Mouse (Mus musculus) thymus, postnatal 36 days (tissue): ENCODE measurements around the gene Mns1.
A peak's percentile ranks its signal among the peaks of the same experiment; 100 is the strongest.
"Not testable (repeated sequence)": the region's sequence is repeated elsewhere in the genome, so short reads cannot be mapped to it uniquely, and the experiment has no call there.

Experiments
- DNase-seq, 2 experiments: peaks; one replicate each; pipeline ENCODE4 v3.0.0; 2022; ENCODE audit warnings: mixed read lengths in 2 of 2

Gene Mns1

DNA sequence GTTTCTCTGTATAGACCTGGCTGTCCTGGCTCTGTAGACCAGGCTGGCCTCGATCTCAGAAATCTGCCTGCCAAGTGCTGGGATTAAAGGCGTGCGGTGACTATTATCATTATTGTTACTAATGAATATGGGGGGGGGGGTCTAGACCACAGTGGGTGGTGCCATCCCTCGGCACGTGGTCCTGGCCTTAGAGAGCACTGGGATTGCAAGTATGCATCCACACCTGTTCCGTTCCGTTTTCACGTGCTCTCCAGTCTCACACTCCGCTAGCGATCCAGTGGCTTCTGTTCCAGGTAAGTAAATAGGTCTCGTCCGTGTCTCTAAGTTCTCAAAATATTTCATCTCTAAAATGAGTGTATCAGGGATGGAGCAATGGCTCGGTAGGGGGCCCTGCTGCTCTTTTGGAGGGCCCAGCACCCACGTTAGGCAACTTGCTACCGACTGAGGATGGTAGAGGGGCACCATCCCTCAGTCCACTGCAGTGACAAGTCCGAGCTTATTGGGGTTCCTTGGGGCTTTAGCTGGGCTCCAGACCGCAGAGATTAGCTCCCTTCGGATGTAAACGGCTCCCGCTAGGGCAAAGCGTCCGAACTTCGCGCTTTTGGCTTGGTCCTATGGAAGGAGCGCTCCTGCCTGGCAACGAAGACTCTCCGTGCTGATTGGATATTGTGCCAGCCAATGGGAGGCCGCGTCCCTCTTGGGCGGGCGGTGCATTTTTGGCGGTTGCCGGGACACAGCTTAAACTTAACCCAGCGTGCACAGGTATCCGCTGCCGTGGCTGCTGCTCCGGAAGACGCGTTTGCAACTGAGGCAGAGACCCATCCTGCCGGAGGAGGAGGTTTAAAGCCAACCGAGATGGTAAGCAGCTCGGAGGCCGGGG is at the start of gene Mns1:
Mns1 (plus strand) TSS at position 190 of the 880 bp plus-strand sequence.
- DNase-seq, result peak; percentile 94 to 96

DNA sequence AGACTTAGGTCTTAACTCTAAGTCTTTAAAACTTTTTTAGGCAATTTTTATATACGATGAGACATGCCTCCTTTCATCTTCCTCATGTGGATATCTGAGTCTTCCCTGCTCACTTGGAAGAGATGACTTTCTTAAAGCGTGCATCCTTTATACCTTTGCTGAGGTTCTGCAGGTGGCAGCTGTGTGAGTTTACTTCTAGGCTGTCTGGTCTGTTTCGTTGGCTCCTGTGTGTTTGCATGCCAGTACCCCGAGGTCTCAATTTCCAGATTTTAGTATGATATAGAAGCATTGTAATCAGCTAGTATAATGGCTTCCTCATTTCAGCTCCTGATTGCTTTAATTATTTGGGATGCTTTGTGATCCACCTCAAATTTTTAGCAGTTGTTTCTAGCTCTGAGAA is 48.9 kb upstream of the Mns1 start:
- peak in 1 of 2 experiments; percentile 59 for DNase-seq

DNA sequence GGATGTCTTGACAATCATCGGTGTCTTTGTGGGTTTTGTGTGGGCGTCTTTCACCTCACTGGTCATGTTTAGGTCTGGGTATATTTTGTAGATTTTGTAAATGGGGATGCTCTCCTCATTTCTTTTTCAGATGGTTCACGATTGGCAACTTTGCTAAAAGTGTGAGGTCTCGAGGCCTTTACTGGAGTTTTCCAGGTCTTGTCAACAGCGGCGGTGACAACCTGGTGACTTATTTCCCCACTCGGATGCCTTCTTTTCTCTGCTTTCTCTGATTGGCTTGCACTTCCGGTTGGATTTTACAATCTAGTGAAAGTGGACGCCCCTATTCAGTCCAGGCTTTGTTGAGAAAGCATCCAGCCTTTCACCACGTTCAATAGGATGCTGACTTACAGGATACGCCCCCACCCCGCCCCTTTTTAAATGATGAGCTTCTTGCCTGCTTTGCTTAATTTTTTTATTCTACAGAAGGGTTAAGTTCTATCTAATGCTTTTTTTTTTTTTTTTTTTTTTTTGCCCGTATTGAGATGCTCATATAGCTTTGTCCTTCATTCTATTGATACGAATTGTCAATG is 48.3 kb upstream of the Mns1 start:
- DNase-seq, result peak; percentile 36 to 50

DNA sequence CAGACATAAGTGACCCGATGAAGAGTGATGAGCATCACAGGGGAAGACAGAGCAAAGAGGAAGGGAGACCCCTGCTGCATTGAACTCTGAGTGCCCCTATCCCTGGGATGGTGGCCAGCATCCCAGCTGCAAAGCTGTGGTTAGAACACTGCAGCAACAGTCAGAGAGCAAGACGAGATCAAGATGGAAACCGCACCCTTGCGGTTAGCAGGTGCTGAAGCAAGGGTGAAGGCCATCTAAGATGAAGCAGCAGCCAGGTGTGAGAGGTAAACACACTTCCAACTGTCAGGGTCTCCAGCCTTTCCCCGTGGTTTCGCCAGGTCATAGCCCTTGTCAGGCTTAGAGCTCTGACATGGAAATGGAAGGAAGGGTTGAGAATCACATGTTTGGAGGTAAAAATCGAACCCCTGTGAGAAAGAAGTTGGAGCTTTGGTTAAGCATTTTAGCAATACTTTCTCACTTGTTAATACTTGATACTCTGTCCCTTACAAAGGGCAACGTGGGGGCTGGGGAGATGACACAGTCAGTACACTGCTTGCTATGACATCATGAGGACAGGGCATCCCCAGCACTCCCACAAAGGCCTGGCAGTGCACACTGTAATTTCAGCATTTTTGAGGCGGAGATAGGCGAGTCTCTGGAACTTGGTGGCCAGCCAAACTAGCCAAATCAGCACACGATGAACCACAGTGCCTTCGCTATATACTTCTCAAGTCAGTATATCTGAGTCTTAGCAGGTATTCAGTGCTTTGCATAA is 47.3 kb upstream of the Mns1 start:
- peak; percentile 83 to 94 for DNase-seq

DNA sequence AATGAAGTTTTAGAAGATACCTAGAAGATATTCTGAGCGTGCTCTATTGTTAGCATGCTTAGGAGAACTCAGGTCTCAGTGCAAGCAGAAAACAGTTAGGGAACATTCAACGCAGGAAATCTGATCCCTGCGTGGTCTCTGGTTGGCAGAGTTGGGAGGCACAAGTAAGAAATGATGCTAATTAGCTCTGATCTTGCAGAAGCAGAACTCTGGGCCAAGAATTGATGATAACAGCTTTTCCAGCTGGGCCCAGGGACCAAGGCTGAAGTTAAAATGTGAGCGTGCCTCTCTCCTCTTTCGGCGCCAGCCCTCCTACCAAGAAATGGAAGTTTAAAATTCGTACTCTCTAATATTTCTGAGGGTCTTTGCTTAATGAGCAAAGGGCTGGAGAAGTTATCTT is 45.1 kb upstream of the Mns1 start:
- DNase-seq, result no peak

DNA sequence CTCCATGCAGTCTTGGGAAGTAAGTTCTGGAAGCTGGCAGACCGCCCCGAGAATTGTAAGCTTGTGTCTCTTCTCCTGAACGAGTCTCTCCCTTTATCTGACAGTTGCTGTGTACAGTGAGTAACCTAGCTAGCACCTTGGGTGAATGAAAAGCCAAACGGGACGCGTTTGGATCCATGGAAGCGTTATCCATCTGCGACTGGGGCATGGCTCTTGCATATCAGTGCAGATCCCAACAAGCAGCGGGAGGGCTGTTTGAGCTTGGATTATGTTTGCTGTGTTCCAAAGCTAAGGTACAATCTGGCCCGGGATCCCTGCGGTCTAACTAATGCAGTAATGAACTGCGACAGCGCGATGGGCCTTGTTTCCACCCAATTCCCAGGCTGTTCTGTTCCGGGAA is 44.6 kb upstream of the Mns1 start:
- DNase-seq, result peak; percentile 36 to 39

DNA sequence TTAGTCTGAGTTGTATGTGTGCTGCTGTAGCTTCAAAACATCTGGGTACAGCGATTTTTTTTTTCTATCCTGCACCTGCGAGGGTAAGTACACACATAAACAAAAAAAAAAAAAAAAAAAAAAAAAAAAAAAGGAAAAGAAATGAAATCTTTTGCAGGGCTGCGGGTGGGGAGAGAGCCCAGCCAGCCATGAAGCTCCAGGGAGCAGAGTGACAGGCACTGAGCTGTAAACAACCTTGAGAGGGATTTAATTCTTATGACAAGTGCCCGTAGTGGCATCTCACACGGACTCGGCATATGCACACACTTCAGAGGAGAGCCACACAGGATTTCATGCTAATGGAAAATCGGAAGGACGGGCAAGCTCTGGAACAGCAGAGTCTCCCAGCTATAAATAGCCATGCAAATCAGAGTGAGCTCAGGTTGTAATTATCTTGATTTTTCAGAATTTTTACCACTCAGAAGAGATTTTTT is 43.9 kb upstream of the Mns1 start:
- DNase-seq, result peak; percentile 61 to 77

DNA sequence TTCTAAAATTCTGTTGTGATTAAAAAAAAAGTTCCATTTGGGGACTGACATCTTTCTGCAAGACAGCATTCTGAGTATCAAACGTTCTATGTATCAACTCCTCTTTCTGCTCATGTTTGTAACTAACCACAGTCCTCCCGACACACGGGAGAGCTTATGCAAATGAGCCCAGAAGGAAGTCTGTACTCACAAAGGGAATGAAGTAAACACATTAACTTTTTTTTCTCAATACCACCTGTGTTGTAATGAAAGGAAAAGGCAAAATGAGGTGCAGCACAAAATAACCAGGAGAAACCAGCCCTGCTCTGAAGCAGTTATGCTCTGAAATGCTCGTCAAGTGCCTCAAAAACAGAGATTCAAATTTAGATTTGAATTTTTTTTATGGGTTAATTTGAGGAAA is 37.7 kb upstream of the Mns1 start:
- peak in 1 of 2 experiments; percentile 37 for DNase-seq

DNA sequence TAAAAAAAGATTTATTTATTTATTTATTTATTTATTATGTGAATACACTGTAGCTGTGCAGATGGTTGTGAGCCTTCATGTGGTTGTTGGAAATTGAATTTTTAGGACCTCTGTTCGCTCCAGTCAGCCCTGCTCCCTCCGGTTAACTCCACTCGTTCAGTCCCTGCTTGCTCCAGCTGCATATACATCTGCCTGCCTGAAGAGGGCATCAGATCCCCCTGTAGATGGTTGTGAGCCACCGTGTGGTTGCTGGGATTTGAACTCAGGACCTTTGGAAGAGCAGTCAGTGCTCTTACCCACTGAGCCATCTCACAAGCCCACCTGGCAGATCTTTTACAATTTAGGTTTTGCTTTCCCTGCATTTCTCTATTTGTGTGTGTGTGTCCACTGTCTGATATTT is 36.0 kb upstream of the Mns1 start:
- not testable (repeated sequence) for DNase-seq

DNA sequence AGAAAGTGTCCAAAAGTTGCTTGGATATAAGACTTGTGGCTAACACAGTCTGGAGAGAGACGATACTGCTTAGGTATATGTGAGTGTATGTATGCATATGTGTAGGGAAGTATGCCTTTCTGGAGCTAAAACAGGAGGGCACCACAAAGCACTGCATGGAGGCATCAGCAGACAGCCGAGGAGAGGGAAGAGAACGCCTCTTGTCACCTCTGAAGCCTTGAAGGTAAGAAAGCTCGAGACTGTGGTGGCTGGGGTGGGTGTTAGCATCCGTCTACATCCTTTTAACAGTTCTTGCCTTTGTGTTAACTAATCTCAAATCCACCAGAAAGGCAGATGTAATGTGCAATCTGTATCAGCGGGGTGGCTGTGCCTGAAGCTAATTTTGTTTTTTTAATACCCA is 34.4 kb upstream of the Mns1 start:
- DNase-seq, result peak; percentile 56 to 68

DNA sequence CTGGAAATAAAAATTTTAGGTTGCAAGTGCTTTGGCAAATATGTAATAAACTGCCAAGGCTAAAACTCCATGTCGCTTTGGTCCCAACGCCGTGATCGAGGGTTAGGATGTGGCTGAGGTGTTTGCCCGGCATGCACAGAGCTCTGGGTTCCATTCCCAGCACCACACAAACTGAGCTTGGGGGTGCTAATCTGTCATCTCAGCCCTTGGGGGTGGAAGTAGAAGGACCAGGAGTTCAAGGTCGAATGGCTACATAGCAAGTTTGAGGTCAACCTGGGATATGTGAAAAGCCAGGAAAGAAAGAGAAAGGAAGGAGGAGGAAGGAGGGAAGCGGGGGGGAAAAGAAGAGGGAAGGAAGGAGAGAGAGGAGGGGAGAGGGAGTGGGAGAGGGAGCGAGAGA is 33.4 kb upstream of the Mns1 start:
- no peak for DNase-seq

DNA sequence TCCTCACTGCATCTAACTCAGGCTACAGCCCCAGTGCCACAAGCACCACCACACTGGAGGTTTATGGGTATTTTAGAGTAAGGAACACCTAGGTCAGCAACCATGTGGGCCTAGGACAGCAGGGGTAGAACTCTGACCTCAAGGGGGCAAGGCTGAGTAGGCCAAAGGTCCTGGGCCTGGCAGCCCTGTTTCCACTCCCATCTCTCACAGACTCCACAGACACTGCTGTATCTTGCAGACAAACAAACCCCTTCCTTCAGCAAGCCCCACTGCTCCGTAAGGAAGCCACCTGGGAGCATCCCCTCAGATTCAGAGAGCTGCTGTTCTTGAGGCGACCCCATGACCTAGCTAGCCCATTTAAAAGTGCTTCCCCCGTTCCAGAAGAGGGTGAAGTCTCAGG is 32.9 kb upstream of the Mns1 start:
- peak; percentile 48 to 53 for DNase-seq

DNA sequence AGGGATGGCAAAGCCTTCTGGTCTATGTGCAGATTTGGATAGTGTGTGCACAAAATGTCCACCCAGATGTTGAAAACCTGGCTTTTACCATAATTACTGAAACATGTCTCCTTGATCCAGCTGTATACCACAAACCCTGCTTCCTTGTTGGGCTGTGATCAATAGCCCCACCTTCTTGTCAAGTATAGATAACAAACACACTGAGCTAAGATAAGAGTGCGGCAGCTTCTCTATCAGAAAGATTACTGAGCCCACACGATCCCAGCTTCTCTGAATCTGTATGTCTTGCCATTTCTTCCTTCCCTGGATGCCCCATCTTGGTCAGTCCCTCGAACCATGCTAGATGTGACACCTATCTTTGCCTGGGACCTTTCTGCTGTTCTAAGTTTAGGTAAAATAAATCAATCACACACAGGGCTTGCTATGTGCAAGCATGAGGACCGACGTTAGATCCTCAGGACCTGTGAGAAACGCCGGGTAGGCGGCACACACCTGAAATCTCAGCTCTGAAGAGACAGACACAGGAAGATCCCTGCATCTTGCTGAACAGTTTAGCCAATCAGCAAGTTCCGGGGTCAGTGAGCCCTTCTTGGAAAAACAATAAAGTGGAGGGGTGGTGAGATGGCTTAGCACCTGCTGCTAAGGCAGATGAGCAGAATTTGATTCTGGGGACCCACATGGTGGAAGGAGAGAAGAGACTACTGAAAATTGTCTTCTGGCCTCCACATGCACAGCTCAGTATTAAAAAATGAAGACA is 31.8 kb upstream of the Mns1 start:
- peak; percentile 45 to 54 for DNase-seq

DNA sequence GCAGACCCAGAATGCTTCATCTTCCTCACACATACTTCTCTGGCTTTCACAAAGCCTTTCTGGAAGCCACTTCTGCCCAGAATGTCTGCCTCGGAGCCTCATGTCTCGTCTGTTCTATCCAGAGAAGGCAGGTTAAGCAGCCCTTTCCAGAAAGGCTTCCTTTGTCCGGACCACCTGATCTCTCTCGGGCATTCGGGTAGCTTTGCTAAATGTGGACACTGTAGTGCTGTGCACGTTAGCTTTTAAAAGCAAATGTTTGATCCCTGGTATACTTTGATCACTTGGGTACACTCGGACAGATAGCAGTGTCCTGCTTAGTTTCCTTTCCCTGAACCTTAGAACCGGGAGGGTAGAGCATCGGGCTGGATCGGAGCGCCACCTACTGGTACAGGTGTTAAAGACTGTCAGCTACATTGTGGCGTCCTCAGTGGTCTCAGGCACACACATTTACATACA is 29.7 kb upstream of the Mns1 start:
- peak; percentile 91 to 93 for DNase-seq

DNA sequence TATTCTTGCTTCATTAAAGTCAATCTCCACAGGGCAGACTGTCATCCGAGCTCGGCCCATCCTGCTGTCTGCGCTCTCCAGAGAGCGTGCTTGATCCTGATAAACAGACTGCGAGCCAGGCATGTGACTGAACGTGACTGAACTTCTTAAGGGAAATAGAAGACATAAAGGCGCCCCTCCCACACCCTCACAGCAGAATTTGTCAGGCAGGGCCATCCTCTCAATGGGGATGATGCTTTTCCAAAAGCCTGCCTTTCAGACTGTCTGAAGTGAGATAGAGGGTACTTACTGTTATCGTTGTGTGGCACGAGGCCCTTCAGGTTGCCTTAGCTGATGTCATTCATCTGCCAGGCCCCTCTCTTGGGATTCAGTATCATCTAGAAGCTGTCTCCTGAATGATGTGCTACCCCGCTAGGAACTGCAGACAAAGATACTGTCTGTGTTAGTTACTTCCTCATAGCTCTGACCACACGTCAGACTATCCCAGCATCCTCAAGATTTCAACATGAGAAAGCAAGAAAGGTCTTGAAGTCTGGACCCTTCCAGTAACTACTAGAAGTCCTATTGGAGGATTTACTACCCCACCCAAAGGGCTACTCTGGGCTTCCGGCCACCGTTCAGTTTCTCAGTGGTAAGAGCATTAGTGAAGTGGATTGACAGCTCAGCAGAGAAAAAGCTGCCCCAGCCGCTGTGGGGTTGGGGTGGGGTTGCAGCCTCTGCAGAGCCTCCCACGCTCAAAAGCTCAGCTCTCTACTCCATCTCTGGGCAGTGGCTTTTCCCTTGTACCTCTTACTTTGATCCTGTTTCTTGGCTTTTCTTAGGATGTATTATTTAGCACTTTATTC is 28.2 kb upstream of the Mns1 start:
- DNase-seq, result peak; percentile 59

DNA sequence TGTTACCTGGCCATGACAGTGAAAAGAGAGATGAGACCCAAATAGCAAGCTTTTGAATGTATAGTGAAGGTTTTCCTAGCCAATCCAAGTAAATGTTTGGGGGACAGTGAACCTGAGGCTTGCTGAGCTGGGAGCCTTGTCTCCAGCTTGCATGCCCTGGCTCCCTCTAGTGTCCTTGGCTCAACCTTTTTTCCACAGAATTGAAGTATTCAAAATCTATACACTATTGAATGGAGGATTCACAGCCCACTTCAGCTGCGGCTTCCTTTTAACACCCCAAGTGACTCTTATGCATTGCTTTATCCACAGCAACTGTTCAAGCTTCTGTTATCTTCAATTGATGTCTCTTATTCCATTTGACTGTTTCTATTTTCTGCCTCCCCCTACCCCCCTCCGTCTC is 26.1 kb upstream of the Mns1 start:
- peak; percentile 45 to 47 for DNase-seq

DNA sequence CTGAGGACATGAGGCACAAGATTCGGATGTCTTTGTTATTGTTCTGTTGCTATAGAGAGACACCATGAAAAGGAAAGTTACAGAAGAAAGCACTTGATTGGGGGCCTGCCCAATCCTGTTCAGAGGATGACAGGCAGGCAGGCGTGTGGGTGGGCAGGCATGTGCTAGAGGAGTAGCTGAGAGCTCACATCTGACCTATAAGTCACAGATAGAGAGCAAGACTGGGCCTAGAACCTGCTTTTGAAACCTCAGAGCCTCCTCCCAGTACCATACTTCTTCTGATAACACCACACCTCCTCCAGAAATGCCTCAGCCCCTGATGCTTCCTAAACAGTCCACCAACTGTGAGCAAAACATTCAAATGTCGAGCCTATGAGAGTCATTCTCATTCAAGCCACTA is 19.4 kb upstream of the Mns1 start:
- no peak for DNase-seq

DNA sequence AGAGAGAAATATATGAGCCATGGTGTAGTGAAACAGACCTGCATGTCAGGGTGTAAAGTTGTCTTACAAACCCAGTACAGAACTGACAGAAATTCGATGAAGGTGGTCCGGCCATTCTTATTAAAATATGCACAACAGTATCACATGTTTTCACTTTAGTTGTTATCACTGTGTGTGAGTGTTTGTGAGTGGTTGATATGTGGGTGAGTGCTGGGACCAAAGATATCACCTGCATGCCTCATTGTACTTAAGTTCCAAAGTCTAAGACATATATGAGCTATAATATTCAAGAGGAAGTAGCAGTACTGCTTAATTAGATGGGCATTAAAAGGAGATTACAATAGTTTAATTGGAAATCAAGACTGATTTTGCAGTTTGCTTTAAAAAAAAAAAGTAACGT is 17.3 kb upstream of the Mns1 start:
- no peak for DNase-seq

DNA sequence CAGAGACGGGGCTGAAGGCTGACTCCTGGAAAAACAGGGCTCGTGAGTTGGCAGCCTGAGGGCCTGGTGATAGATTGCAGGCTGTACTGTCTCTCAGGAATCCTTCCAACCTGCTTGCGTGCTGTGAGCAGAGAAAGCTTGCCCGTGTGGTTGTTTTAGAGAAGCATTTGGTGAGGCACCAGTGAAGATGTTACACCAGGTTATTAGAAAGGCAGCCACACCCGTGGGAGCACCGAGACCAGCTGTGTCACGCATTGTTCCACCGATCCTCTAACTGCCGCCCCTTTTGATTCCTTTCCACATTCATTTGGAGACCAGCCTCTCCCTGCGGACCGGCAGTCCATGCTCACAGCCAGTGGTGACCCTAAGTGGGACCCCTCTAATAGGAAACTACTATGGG is 15.5 kb upstream of the Mns1 start:
- DNase-seq, result no peak

DNA sequence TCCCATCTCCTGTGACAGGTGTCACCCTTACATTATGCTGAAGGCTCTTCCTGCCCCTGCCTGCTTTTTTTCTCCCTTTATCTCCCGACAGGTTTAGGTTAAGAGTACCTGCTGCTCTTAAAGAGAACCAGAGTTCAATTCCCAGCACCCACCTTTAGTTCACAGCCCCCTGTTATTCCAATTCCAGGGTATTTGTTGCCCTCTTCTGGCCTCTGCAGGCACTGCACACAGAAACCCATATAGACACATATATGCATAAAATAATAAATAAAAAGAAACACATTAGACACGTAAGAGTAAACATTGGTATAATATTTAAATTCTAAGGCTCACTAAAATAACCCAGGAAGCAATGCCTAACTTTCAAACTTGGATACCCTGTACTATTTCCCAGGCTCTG is 15.1 kb upstream of the Mns1 start:
- no peak for DNase-seq

DNA sequence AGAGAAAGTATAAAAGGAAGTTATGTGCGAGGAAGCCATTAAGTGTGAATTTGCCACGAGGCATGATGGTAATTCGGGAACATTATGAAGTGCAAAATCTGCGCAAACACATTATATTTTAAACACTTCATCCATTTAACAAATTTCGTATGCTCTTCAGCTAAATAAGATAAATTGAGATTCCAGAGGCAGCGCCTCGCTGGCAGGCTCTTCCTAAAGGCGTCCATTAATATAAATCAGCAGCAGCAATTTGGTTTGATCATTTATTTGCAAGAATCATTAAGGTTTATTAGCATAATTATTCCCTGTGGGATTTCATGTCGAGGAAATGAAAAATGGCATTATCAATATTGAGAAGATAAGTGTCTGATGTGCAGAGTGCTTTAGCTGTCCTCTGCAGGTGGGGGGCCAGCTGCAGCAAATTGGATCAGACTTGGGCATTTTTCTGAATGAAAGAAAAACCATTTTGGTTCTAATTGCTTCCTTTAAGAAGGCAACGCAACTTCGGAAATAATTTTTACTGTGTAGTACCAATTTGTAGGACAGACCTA is 12.4 kb upstream of the Mns1 start:
- DNase-seq, result no peak
